Mouse (Mus musculus): ENCODE data around the gene Rflnb.

Gene Rflnb

DNA sequence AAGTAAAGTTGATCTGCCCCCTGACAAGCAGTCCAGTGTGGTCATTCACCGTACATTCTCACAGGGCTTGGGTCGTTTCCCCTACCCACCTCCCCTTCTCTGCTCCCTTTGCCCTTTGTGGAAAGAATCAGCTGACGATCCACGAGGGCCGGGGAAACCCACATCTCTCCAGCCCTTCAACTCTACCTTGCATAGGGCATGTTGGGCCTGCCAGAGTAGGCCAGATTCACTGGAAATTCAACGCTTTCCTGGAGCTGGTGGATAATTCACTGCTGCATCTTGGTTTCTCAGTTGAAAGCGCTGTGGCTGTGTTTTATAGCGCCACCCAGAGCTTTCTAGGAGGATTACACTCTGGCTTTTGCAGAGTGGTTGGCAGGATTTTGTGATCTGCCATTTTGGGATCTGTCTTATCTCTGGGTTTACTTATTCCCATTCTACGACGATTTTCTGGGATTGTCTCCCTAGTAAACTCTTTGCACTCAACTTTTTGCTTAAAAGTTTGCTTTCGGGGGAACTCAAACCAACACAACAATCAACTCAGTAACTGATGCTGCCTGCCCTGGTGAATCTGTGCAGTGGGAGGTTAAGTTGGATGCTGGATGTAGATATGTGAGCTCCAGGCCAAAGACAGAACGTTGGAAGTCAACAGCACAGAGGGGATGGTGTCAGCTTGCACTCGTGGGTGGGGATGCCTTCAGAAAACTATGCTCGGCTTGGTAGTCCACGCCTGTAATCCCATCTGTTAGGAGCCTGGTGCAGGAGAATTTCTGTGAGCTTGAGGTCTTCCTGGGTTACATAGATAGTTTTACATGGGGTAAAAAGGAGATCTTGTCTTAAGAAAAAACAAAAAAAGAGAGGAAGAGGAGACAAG, 36.4 kb downstream of the Rflnb start:
- no peak for DNase-seq (ENCODE audit: low read depth, low spot score)

GRCm38 (mm10) chr11:75985948-75986347, 41.6 kb downstream of the Rflnb start:
- no peak for DNase-seq (ENCODE audit: low read depth, low spot score)

DNA sequence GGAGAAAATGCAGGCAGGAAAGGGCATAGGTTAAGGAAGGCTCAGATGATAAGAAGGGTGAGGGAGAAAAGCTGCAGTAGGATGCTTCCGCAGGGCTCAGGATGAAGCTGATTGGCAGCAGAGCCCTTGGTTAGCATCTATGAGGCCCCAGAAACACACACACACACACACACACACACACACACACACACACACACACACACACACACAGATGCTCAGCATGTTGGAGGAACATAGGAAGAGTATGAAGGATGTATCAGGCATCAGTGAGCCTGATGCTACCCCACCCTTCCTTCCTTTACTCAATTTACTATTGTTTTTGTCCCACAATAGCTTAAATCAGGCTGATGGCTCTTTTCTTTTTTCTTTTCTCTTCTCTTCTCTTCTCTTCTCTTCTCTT, 43.0 kb downstream of the Rflnb start:
- DNase-seq (ENCODE audit: low read depth, low spot score), result no peak

DNA sequence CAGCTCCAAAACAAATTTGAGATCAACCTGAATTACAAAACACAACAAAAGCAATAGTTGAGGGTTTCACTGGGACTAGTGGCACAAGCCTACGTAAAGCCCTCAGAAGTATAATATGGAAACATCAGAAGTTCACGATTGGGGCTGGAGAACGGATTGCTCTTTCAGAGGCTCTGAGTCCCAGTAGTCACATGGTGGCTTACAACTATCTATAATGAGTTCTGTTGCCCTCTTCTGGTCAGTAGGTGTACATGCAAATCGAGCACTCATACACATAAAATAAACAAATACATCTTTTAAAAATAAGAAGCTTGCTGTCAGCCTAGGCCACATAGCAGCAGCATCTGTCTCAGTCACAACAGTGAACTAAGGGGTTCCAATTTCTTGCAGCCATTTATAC, 44.4 kb downstream of the Rflnb start:
- no peak for DNase-seq (ENCODE audit: low read depth, low spot score)

GRCm38 (mm10) chr11:75980413-75980812, 47.2 kb downstream of the Rflnb start:
- no peak for DNase-seq (ENCODE audit: low read depth, low spot score)

- no peak for DNase-seq (ENCODE audit: low read depth, low spot score)
Observed at GRCm38 (mm10) chr11:75978051-75978450, 49.5 kb downstream of the Rflnb start.

- no peak for DNase-seq (ENCODE audit: low read depth, low spot score)
Observed at GRCm38 (mm10) chr11:75976748-75977147, 50.8 kb downstream of the Rflnb start.

DNA sequence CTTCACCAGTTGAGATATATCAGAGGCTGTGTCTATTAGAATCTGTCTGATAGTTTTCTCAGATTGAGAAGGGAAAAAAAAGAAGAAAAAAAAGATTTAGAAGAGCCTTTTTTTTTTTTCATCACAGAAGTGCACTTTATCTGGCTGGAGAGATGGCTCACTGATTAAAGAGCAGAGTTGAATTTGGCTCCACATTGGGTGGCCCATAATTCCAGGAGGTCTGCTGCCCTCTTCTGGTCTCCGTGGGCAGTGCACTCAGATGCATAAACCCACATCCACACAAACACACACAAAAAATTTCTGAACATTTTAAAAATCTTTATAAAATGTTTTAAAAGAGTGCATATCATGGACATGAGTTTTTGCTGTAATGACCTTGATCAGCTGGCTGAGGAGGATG, 53.6 kb downstream of the Rflnb start:
- no peak for DNase-seq (ENCODE audit: low read depth, low spot score)

DNA sequence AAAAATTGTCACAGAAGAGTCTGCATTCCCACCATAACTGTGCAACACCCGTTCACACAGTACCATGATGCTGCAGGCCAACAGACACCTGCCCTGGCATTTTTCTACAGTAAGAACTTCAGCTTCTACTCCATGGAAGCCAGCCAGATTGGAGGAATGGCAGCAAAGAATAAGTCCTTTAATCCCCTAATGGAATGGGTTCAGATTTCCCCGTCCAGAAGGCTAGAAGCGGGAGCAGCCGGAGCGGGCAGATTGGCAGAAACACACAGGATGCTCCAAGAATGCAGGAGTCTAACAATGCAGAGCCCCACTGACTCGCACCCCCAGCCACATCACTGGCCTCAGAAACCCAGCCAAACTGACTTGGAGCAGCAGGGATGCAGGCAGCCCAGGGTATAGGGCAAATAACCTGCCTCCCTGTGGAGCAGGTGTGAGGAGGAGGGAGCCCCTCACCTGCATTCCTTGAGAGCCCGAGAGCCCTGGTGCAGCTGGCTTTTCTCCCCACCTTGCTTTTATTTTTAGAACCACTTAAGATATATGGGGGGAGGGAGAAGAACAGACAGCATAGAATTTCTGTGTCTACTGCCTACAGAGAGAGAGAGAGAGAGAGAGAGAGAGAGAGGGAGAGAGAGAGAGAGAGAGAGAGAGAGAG, 54.5 kb downstream of the Rflnb start:
- no peak for DNase-seq (ENCODE audit: low read depth, low spot score)

DNA sequence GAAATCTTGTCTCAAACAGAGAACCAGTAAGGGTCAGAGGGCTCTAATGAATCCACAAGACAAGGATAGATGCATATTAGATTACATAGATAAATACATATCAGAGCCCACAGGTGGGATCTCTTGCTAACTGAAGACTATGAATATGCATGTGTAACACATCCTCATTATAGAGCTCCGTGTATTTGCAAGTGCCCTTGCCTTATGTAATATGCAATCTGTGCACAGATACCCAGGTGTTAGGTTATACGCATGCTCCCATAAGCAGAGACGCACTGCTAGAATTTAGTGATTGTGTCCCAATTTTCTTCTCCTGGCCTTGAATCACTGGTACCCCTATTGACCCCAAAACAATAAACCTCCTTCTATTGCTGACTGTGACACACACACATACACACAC, 55.4 kb downstream of the Rflnb start:
- DNase-seq (ENCODE audit: low read depth, low spot score), result no peak

DNA sequence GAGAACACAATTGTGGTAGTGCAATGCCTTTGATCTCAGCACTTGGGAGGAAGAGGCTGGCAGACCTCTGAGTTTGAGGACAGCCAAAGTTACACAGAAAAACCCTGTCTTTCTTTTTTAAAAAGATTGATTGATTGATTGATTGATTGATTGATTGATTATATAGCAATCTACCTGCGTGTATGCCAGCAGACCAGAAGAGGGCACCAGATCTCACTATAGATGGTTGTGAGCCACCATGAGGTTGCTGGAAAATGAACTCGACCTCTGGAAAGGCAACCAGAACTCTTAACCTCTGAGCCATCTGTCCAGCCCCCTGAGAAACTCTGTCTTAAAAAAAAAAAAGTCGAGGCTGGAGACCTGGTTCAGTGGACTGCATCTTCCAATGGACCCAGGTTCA, 57.0 kb downstream of the Rflnb start:
- DNase-seq (ENCODE audit: low read depth, low spot score), result no peak

All from embryo, embryonic 11.5 days (tissue).